Mouse (Mus musculus) heart, embryonic 13.5 days (tissue): Measurements from ENCODE around the gene Frem1. TPM values are rescaled to one million over a fixed set of nuclear protein-coding genes. Genes with fewer than 3 reads are reported as not detected.

Experiments
- ATAC-seq: fragments of 200-750 bp; cut with Nextera tagmentation; 2 replicates; pipeline ENCODE4 v1.8.0; 2017; ENCODE audit warnings: moderate TSS enrichment; ENCODE audit not compliant: insufficient number of reproducible peaks, low FRiP score, low TSS enrichment; ENCODE audit errors: extremely low read depth
- H3K27ac ChIP-seq: fragments of 300-500 bp; sonication (generic); replicated peaks from 2 replicates; pipeline ENCODE4 v1.5.1; 2015; ENCODE audit warnings: moderate library complexity, mild to moderate bottlenecking, inconsistent platforms
- H3K27me3 ChIP-seq: fragments of 300-500 bp; sonication (generic); replicated peaks from 2 replicates; pipeline ENCODE4 v1.6.1; 2015; ENCODE audit warnings: mild to moderate bottlenecking, inconsistent platforms
- H3K36me3 ChIP-seq: fragments of 300-500 bp; sonication (generic); 2 replicates; pipeline ENCODE4 v1.6.1; 2015; ENCODE audit warnings: mild to moderate bottlenecking, inconsistent platforms
- H3K4me1 ChIP-seq: fragments of 300-500 bp; sonication (generic); 2 replicates; pipeline ENCODE4 v1.6.1; 2015; ENCODE audit warnings: inconsistent platforms
- H3K4me2 ChIP-seq: fragments of 300-500 bp; sonication (generic); 2 replicates; pipeline ENCODE4 v1.6.1; 2015; ENCODE audit warnings: inconsistent platforms, mild to moderate bottlenecking, moderate library complexity
- H3K4me3 ChIP-seq: fragments of 300-500 bp; sonication (generic); 2 replicates; pipeline ENCODE4 v1.5.1; 2015; ENCODE audit warnings: moderate library complexity, mild to moderate bottlenecking, inconsistent platforms
- H3K9ac ChIP-seq: fragments of 300-500 bp; sonication (generic); 2 replicates; pipeline ENCODE4 v1.6.1; 2015; ENCODE audit warnings: inconsistent platforms, mild to moderate bottlenecking, moderate library complexity
- H3K9me3 ChIP-seq: fragments of 300-500 bp; sonication (generic); 2 replicates; pipeline ENCODE4 v1.6.1; 2016; ENCODE audit warnings: inconsistent platforms
- WGBS: fragments of 180-500 bp; shearing (Covaris S2); methylation state at CpG from one replicate; pipeline ENCODE4 v1.1.7; 2015; ENCODE audit warnings: mixed read lengths; 5-methylcytosine and 5-hydroxymethylcytosine counted together
- polyA plus RNA-seq: library from polyadenylated mRNA; unstranded; fragments of >200 nt; fragmentation: Nextera tagmentation; extraction: Ambion mirVana; gene quantifications from 2 replicates; pipeline ENCODE4 v1.2.1, GENCODE M21; 2015

The Frem1 gene
- polyA plus RNA-seq, 1 experiment from 2014 or later, result 5.3 TPM

DNA sequence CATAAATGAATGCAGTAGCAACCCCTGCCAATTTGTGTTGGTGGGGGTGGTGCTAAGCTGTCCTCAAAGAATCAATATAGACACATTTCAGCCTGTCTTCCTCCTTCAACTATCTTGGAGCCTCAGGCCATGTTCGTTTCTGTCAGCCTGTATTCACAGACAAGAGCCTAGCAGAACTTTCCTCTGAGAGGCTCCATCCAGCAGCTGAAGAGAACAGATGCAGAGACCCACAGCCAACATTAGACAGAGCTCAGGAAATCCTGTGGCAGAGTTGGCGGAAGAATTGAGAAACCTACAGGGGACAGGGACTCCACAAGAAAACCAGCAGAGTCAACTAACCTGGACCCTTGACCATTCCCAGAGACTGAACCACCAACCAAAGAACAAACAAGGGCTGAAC, 3.3 kb upstream of the Frem1 start:
- no peak for ATAC-seq
- Histone ChIP-seq H3K36me3 (no peaks in the 10 kb centered on the region), H3K4me3 (no peak overlapping the region), H3K27me3 (no peaks in the 10 kb centered on the region), H3K9ac (no peak overlapping the region), H3K9me3 (no peaks in the 10 kb centered on the region; the same call in 1 of the 2 replicates), H3K4me2 (no peak overlapping the region), H3K27ac (no peak overlapping the region), H3K4me1 (peaks cover 26% of the 10 kb centered on the region)
- WGBS, result 76% methylated on average over 2 of the region's 2 CpGs

GRCm38 (mm10) chr4:83053206-83053605, 1.1 kb upstream of the Frem1 start:
- no peak for ATAC-seq
- Histone ChIP-seq H3K27me3 (no peaks in the 10 kb centered on the region), H3K4me2 (no peak overlapping the region), H3K4me3 (no peak overlapping the region), H3K36me3 (no peaks in the 10 kb centered on the region), H3K27ac (no peak overlapping the region), H3K9me3 (no peaks in the 10 kb centered on the region), H3K4me1 (peaks cover 48% of the 10 kb centered on the region), H3K9ac (no peak overlapping the region)
- 88% methylated on average over 8 of the region's 8 CpGs for WGBS

DNA sequence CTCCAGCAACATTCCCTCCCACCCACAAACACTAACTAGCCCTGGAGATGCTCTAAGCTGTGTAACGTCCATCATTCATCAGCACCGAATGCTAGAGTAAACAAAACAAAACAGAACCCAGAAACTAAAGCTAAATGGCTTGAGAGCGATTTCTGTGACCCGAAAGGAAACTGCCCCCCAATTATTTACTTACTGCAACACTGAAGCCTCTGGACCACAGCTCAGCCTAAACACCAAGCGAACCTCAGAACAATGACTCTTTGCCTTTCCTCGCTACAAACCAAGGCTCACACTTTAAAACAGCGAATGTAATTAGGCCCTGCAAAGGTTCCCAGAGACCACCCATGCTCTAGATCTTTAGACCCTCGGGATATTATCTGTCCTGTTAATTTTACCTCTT, 963 bp downstream of the Frem1 start:
- 15% methylated on average over 8 of the region's 8 CpGs for WGBS
- Histone ChIP-seq H3K36me3 (no peaks in the 10 kb centered on the region), H3K9me3 (no peaks in the 10 kb centered on the region), H3K4me2 (peak overlapping the region; percentile 75), H3K4me3 (peak overlapping the region; percentile 60), H3K27ac (peak overlapping the region; percentile 70), H3K4me1 (peaks cover 66% of the 10 kb centered on the region), H3K27me3 (no peaks in the 10 kb centered on the region), H3K9ac (peak overlapping the region; percentile 80)
- ATAC-seq, result no peak

DNA sequence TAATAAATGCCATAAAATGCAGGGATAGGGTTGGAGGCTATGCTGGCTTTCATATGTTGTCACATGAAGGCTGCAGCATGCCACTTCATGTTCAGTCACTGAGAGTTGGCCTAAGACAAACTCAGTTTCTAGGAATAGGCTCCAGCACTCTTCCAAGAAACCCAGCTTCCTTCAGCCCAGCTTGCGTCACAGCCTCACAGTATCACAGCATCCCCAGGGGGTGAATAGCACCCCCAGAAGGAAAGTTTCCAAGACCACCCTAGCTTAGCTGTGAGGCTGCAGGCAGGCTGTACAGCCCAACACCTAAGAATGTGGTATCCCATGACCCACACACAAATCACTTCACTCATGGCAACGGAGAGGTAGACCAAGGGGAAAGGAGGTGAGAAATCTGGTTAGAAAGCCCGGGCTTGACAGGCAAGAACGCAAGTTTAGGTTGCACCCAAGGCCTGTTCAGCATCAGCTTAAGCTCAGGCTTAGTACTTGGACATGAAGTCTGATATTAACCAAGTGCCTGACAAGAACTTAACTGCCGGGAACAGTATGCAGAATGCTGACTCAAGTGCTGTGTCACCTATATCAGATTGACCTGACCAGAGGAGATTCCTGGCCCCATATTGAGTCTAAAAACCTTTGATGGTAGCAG, 1.9 kb downstream of the Frem1 start:
- ATAC-seq, result no peak
- Histone ChIP-seq H3K27ac (peak overlapping the region; percentile 48), H3K27me3 (no peaks in the 10 kb centered on the region), H3K9me3 (no peaks in the 10 kb centered on the region), H3K4me1 (peaks cover 75% of the 10 kb centered on the region), H3K4me2 (peak overlapping the region; percentile 75), H3K36me3 (no peaks in the 10 kb centered on the region), H3K4me3 (peak overlapping the region; percentile 60), H3K9ac (peak overlapping the region; percentile 80)
- 24% methylated on average over 5 of the region's 5 CpGs for WGBS

DNA sequence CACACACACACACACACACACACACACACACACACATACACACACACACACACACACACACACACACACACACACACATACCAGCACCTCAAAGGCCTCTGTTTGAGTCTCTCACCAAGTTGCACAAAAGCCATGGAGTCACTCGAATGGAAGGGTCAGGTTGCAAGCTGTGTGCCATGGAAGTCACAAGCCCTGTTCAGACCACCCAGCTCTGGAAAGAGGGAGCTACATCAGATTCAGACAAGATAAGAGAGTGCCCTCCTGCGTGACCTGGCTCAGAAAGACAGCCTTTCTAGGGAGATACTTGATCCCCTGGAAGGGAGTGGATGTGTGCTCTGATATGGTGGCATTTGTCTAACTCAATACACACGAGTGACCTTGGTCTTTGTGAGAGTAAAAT, 2.9 kb downstream of the Frem1 start:
- no peak for ATAC-seq
- Histone ChIP-seq H3K27me3 (no peaks in the 10 kb centered on the region), H3K4me1 (peaks cover 75% of the 10 kb centered on the region), H3K4me3 (peak overlapping the region; percentile 60), H3K36me3 (no peaks in the 10 kb centered on the region), H3K9me3 (no peaks in the 10 kb centered on the region), H3K27ac (0 out of 2 replicates have a peak overlapping the region, but pooled peaks have one; percentile 20), H3K9ac (no peak overlapping the region), H3K4me2 (peak overlapping the region; percentile 75)
- WGBS, result 31% methylated on average over 3 of the region's 3 CpGs

- Histone ChIP-seq H3K27me3 (no peaks in the 10 kb centered on the region), H3K4me2 (peak overlapping the region; percentile 75), H3K4me1 (peaks cover 71% of the 10 kb centered on the region), H3K9me3 (no peaks in the 10 kb centered on the region), H3K36me3 (no peaks in the 10 kb centered on the region), H3K4me3 (peak overlapping the region; percentile 8; the same call in 1 of the 2 replicates), H3K27ac (peak overlapping the region; percentile 53), H3K9ac (no peak overlapping the region; the same call in 1 of the 2 replicates)
- 5% methylated on average over 2 of the region's 2 CpGs for WGBS
- ATAC-seq, result no peak
These were observed 3.6 kb downstream of the Frem1 start for GRCm38 (mm10) chr4:83048561-83048960.

- Histone ChIP-seq H3K4me1 (peaks cover 62% of the 10 kb centered on the region), H3K4me2 (no peak overlapping the region), H3K4me3 (no peak overlapping the region), H3K9ac (no peak overlapping the region), H3K36me3 (no peaks in the 10 kb centered on the region), H3K9me3 (no peaks in the 10 kb centered on the region), H3K27me3 (no peaks in the 10 kb centered on the region), H3K27ac (no peak overlapping the region)
- no peak for ATAC-seq
- 37% methylated on average over 2 of the region's 2 CpGs for WGBS
These were observed 5.3 kb downstream of the Frem1 start for GRCm38 (mm10) chr4:83046806-83047205.

- Histone ChIP-seq H3K27me3 (no peaks in the 10 kb centered on the region), H3K36me3 (no peaks in the 10 kb centered on the region), H3K4me1 (peaks cover 55% of the 10 kb centered on the region), H3K27ac (no peak overlapping the region), H3K9me3 (no peaks in the 10 kb centered on the region), H3K4me3 (no peak overlapping the region), H3K9ac (no peak overlapping the region), H3K4me2 (no peak overlapping the region)
- WGBS, result 85% methylated on average over 3 of the region's 3 CpGs
- no peak for ATAC-seq
These were observed 6.1 kb downstream of the Frem1 start for GRCm38 (mm10) chr4:83046069-83046468.

- no peak for ATAC-seq
- no peaks in the 10 kb centered on the region for H3K27me3 ChIP-seq
- H3K4me1 ChIP-seq, result peaks cover 47% of the 10 kb centered on the region
- no peak overlapping the region for H3K9ac ChIP-seq
- no peaks in the 10 kb centered on the region for H3K9me3 ChIP-seq
- no peaks in the 10 kb centered on the region for H3K36me3 ChIP-seq
- 81% methylated on average over 6 of the region's 6 CpGs for WGBS
- H3K4me2 ChIP-seq, result no peak overlapping the region
- H3K27ac ChIP-seq, result no peak overlapping the region
- H3K4me3 ChIP-seq, result no peak overlapping the region
These were observed 6.9 kb downstream of the Frem1 start for GRCm38 (mm10) chr4:83045266-83045665.

GRCm38 (mm10) chr4:83040780-83041179, 11.4 kb downstream of the Frem1 start:
- no peak overlapping the region for H3K4me2 ChIP-seq
- peaks cover 5% of the 10 kb centered on the region; the same call in 1 of the 2 replicates for H3K4me1 ChIP-seq
- 76% methylated on average over 3 of the region's 3 CpGs for WGBS
- H3K9me3 ChIP-seq, result no peaks in the 10 kb centered on the region
- no peaks in the 10 kb centered on the region for H3K27me3 ChIP-seq
- H3K9ac ChIP-seq, result no peak overlapping the region
- no peak overlapping the region for H3K4me3 ChIP-seq
- H3K27ac ChIP-seq, result no peak overlapping the region
- no peak for ATAC-seq
- peaks cover 4% of the 10 kb centered on the region; the same call in 1 of the 2 replicates for H3K36me3 ChIP-seq

DNA sequence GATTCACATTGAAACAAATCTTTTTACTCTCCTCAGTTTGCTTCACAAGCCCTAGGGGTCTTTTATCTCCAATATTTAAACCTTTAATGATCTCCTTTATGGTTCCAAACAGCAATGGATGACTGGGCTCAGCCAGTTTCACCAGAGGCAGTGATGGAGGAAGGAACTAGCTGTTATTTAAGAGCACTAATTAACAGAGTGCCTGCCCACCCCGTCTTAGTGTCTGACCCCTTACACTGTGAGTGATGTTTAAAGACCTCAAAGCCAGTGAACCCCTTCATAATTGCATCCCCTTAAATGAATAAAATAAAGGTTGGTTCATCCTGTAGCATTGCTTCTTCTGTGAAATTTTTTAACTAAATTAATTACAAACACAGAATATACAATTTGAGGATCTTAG, 19.4 kb downstream of the Frem1 start:
- H3K27ac ChIP-seq, result no peak overlapping the region
- ATAC-seq, result no peak
- H3K4me3 ChIP-seq, result no peak overlapping the region
- whole genome bisulfite sequencing, result 80% methylated on average over 1 of the region's 1 CpGs
- peaks cover 5% of the 10 kb centered on the region for H3K4me1 ChIP-seq
- peaks cover under 1% of the 10 kb centered on the region; the same call in 1 of the 2 replicates for H3K36me3 ChIP-seq
- H3K4me2 ChIP-seq, result no peak overlapping the region
- no peak overlapping the region for H3K9ac ChIP-seq
- H3K27me3 ChIP-seq, result no peaks in the 10 kb centered on the region
- no peaks in the 10 kb centered on the region for H3K9me3 ChIP-seq

- Histone ChIP-seq H3K27ac (no peak overlapping the region), H3K36me3 (no peaks in the 10 kb centered on the region), H3K9ac (no peak overlapping the region), H3K4me2 (no peak overlapping the region), H3K4me1 (peaks cover 8% of the 10 kb centered on the region; the same call in 1 of the 2 replicates), H3K4me3 (no peak overlapping the region), H3K27me3 (no peaks in the 10 kb centered on the region), H3K9me3 (no peaks in the 10 kb centered on the region)
- no peak for ATAC-seq
- WGBS, result 61% methylated on average over 3 of the region's 3 CpGs
These were observed 20.5 kb downstream of the Frem1 start for GRCm38 (mm10) chr4:83031591-83031990.
